Mouse (Mus musculus): ENCODE measurements around the gene Wdr82. TPM values are rescaled to one million over a fixed set of nuclear protein-coding genes. Genes with fewer than 3 reads are reported as not detected.

The Wdr82 gene
- polyA plus RNA-seq, 1 experiment: 140 TPM

- TF ChIP-seq POLR2A (IDR thresholded peaks at IDR 0.05; ENCODE audit: borderline replicate concordance, insufficient read depth, low read length): no peak
- no peak for TF ChIP-seq CTCF (IDR thresholded peaks at IDR 0.05; ENCODE audit: borderline replicate concordance, insufficient read depth, low read depth, low read length)
- 85% methylated on average over 10 of the region's 10 CpGs for WGBS
- H3K27ac ChIP-seq (ENCODE audit: insufficient read depth, low read length): no peak overlapping the region
Measured at GRCm38 (mm10) chr9:106237878-106238277, 67.2 kb downstream of the Wdr82 start.

More at GRCm38 (mm10) chr9:106237878-106238277, 67.2 kb downstream of the Wdr82 start:
- DNase-seq: no peak
- no peak overlapping the region for H3K4me3 ChIP-seq (replicated peaks; ENCODE audit: insufficient read depth, low read depth, low read length)
- H3K27me3 ChIP-seq (ENCODE audit: control insufficient read depth, insufficient read depth, low read length): no peaks in the 10 kb centered on the region
- peaks cover 9% of the 10 kb centered on the region for H3K4me1 ChIP-seq (ENCODE audit: control insufficient read depth, insufficient read depth, low read length)

Other genes with a start within 250 kb of the Wdr82 start
- 0.10 and 0.11 TPM in 2 replicates for gene Col6a5, start 210.3 kb upstream of the Wdr82 start, polyA plus RNA-seq (2012; rRNA removed)
- gene Col6a4, start 74.1 kb upstream of the Wdr82 start, polyA plus RNA-seq (2012; rRNA removed): 0.30 and 1.1 TPM in 2 replicates
- gene Glyctk, start 12.8 kb upstream of the Wdr82 start, polyA plus RNA-seq (2012; rRNA removed): 1.7 and 2.2 TPM in 2 replicates
- 36.0 and 38.9 TPM in 2 replicates for gene Ppm1m, start 28.8 kb downstream of the Wdr82 start, polyA plus RNA-seq (2012; rRNA removed)
- gene Twf2, start 32.2 kb downstream of the Wdr82 start, polyA plus RNA-seq (2012; rRNA removed): 54.7 and 59.1 TPM in 2 replicates
- gene Tlr9, start 51.7 kb downstream of the Wdr82 start, polyA plus RNA-seq (2012; rRNA removed): 0.31 and 0.57 TPM in 2 replicates
- 117 and 134 TPM in 2 replicates for gene Alas1, start 77.7 kb downstream of the Wdr82 start, polyA plus RNA-seq (2012; rRNA removed)
- 3.9 and 4.4 TPM in 2 replicates for gene Poc1a, start 110.1 kb downstream of the Wdr82 start, polyA plus RNA-seq (2012; rRNA removed)
- gene Dusp7, start 197.7 kb downstream of the Wdr82 start, polyA plus RNA-seq (2012; rRNA removed): 46.4 and 49.6 TPM in 2 replicates